Mouse (Mus musculus) Patski (cell line): ENCODE measurements around the gene Tcam1. TPM values are rescaled to one million over a fixed set of nuclear protein-coding genes. Genes with fewer than 3 reads are reported as not detected.

ENCODE experiments used
- ATAC-seq: fragments of 100-300 bp; one replicate; pipeline ENCODE4 v1.8.0; 2021
- CTCF ChIA-PET: fragments of 350-600 bp; sonication (Branson Sonifier 250); formaldehyde crosslinking; loops from one replicate; lab custom pipeline; 2022; ENCODE audit warnings: inconsistent platforms; lab: Charles Lee
- POLR2A ChIA-PET: fragments of 350-600 bp; sonication (Branson Sonifier 250); formaldehyde crosslinking; loops from one replicate; lab custom pipeline; 2022; ENCODE audit warnings: antibody characterized with exemption, inconsistent platforms; lab: Charles Lee
- DNase-seq: peaks from one replicate; pipeline ENCODE4 v3.0.0-alpha.2; 2011; ENCODE audit warnings: low read depth, low spot score
- H3K27me3 ChIP-seq: fragments of 371-371 bp; one replicate; pipeline ENCODE4 v1.5.1; 2021
- CTCF ChIP-seq: fragments of 100-300 bp; IDR thresholded peaks from one replicate; pipeline ENCODE4 v1.5.1; 2021
- in situ Hi-C: fragments of 300-500 bp; cut with MboI; formaldehyde crosslinking; loops from 3 replicates; pipeline ENCODE4 v1.11.1; 2018; ENCODE audit warnings: low pct_unique_long_range_greater_than_20kb, mixed read lengths
- polyA plus RNA-seq: library from polyadenylated mRNA; unstranded; gene quantifications from one replicate; pipeline ENCODE4 v1.2.3, GENCODE M21; 2021

The Tcam1 gene
- polyA plus RNA-seq, 1 experiment from 2014 or later = 0.37 TPM

DNA sequence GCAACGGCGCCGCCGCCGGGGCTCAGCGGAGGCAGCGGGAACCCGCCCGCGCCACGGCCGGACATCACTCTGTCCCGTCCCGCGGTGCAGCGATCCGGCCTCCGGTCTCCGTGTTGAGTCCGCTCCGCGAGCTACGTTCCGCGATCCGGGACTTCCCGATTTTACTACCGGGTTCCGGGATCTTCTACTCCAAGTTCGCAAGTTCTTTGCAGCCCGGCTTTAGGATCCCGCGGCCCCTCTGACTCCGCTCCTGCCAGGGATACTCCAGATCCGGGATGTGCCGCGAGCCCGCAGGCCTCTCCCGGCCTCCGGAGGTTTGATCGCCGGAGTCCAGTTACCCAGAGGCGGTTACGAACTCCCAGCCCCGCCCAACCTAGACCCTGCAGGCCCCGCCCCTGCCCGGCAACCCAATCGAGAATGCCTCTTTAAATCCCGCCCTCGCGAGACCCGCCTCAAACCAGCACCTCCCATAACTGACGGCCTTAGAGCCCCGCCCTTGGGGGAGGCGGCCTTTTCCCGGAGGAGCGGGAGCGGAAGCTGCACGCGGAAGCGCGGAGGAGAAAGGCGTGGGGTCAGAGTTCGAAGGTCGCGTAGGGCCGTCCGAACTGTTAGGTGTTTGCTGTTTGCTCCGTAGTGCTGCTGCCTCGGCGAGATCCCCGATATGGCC is 3.7 kb upstream of the Tcam1 start, which contains the start of gene Smarcd2:
Gene Smarcd2 (minus strand): TSS at position 329 of the 667 bp plus-strand sequence.
- ChIA-PET POLR2A (interaction anchor here (1.3 to 1.4 kb wide), 2 partner anchors 10 to 19 kb away, joined by 3 to 4 read pairs; no protein-coding TSS in a partner anchor), CTCF (no interaction called here)
- ATAC-seq (peak; percentile 84), DNase-seq (peak; percentile 95)
- no peak for TF ChIP-seq CTCF
- H3K27me3 ChIP-seq = no peaks in the 10 kb centered on the region
- in situ Hi-C loops = no loop called here

DNA sequence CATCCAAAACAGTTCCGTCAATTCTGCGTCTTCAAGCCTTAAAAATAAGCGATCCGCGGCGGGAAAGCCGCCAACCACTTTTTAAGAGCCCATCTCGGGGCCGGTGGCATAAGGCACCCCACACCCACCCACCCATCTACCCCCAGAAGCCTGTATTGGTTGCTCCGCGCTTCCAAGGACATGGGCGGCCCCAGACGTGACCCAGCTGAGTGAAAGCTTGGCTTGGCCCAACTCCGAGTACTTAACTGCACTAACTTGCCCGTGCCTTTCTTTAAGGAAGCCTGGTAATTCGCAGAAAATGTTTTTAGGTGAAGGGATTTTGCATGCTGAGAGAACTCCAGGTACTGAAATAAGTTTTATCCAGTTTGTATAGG is 3.2 kb upstream of the Tcam1 start:
- ATAC-seq (no peak), DNase-seq (no peak)
- peaks cover 3% of the 10 kb centered on the region for H3K27me3 ChIP-seq
- POLR2A ChIA-PET = interaction anchor here (0.8 to 1.4 kb wide), 3 partner anchors 11 to 93 kb away, joined by 3 to 4 read pairs (median 3); no protein-coding TSS in a partner anchor
- in situ Hi-C loops = no loop called here
- TF ChIP-seq CTCF = no peak
- CTCF ChIA-PET = no interaction called here

DNA sequence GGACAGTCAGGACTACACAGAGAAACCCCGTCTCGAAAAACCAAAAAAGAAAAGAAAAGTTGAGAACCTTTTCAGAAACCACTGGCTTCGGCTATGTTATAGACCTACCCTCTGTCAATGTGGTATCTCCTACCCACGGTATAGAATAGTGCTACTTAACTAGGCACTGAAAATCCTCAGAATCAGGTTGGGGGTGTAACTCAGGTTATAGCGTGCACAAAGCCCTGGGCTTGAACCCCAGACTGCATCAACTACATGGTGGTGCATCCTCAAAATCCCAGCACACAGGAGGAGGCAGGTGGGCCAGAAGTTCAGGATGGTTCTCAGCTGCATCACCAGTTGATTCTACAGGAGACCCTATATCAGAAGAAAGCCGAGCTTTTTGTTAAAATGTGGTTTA is 2.7 kb upstream of the Tcam1 start:
- CTCF ChIA-PET = no interaction called here
- ATAC-seq = no peak
- DNase-seq = no peak
- no peak for TF ChIP-seq CTCF
- peaks cover 3% of the 10 kb centered on the region for H3K27me3 ChIP-seq
- in situ Hi-C loops = no loop called here
- POLR2A ChIA-PET = interaction anchor here (0.8 kb wide), 1 partner anchor 93 kb away, joined by 3 read pairs; no protein-coding TSS in a partner anchor

DNA sequence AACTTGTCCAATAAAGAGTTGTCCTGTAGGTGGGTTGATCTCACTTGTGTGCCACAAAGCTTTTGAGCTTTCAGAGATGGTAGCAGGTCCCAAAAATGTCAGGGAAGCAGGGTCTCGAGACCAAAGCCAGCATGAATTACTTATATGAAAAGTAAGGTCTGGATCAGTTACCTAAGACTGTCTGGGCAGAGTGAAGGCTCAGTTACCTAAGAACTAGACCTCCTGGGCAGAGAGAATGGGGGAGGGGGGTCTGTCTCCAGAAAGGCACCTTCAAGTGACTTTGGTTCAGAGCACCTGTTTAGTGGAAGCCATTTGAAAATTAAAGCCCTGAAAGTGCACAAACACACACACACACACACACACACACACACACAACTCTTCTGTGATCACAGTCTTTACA is 2.1 kb upstream of the Tcam1 start:
- no peak for ATAC-seq
- no peak for TF ChIP-seq CTCF
- POLR2A ChIA-PET = interaction anchor here (0.6 kb wide), 1 partner anchor 127 kb away, joined by 3 read pairs; no protein-coding TSS in a partner anchor
- in situ Hi-C loops = no loop called here
- peaks cover 3% of the 10 kb centered on the region for H3K27me3 ChIP-seq
- CTCF ChIA-PET = interaction anchor here (1.3 kb wide), 1 partner anchor 11 kb away, joined by 3 read pairs; no protein-coding TSS in a partner anchor
- no peak for DNase-seq

DNA sequence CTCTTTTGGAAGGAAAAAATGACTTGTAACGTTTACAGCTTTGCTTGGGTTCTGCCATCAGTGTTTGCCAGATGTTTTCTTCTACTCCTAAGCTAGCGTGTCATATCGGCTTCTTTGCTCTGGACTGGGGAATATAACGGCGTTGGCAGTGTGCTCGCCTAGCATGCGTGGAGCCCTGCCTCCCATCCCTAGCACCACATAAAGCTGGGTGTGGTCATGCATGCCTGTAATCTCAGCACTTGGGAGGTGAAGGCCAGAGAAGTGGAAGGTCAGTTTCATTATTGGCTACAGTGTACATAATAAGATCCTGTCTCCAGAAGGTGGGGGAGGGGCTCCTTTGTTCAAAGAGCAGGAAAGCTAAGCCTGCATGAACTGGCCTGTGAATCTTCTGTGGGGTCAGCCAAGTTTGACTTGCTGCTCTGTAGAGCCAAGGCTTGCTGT is 1.5 kb upstream of the Tcam1 start:
- no peak for TF ChIP-seq CTCF
- ATAC-seq = no peak
- H3K27me3 ChIP-seq = peaks cover 3% of the 10 kb centered on the region
- in situ Hi-C loops = no loop called here
- no peak for DNase-seq
- CTCF ChIA-PET = interaction anchor here (1.3 to 2.0 kb wide), 2 partner anchors 11 to 18 kb away, joined by 3 to 9 read pairs; no protein-coding TSS in a partner anchor
- POLR2A ChIA-PET = interaction anchor here (0.6 to 1.0 kb wide), 2 partner anchors 26 to 127 kb away, joined by 3 read pairs; no protein-coding TSS in a partner anchor

DNA sequence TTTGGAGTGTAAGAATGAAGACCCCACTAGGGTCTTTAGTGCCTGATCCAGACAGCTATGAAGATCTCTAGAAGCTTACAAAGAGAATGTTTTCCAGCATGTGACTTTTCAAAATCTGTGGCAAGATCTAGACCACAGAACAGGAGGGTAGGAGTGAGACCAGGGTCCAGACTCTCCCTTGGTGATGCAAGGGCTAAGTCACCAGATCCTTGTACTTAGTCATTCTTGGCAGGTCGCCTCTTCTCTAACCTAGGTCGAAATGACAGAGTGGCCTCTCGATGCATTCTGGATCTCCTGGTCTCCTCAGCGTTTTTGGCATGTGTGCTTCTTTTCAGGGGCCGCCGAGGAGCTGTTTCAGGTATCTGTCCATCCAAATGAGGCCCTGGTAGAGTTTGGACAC is 6.0 kb downstream of the Tcam1 start:
- no peak for DNase-seq
- TF ChIP-seq CTCF = no peak
- no peak for ATAC-seq
- in situ Hi-C loops = loop anchor here (5.0 kb wide), 1 partner anchor 45 kb away; no protein-coding TSS in a partner anchor
- peaks cover 3% of the 10 kb centered on the region for H3K27me3 ChIP-seq
- POLR2A ChIA-PET = no interaction called here
- CTCF ChIA-PET = no interaction called here

DNA sequence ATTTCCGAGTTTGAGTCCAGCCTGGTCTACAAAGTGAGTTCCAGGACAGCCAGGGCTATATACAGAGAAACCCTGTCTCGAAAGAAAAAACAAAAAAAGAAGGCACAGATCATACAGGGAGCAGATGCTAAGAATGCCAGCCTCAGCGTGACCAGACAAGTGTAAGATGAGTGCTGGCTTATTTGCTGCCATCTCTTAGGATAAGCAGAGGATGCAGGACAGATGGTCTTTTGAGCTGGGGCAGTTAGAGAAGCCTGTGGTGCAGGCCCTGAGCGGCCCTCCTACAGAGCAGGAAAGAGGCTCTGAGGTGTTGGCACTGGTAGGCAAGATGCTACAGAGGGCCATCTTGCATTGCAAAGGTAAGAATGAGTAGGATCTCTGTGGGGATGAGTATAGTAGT is 6.9 kb downstream of the Tcam1 start:
- in situ Hi-C loops = loop anchor here (5.0 kb wide), 1 partner anchor 44 kb away; no protein-coding TSS in a partner anchor
- CTCF ChIA-PET = interaction anchor here (1.3 kb wide), 1 partner anchor 208 kb away, joined by 3 read pairs; no protein-coding TSS in a partner anchor
- ATAC-seq = no peak
- DNase-seq = no peak
- TF ChIP-seq CTCF = no peak
- POLR2A ChIA-PET = no interaction called here
- H3K27me3 ChIP-seq = no peaks in the 10 kb centered on the region

DNA sequence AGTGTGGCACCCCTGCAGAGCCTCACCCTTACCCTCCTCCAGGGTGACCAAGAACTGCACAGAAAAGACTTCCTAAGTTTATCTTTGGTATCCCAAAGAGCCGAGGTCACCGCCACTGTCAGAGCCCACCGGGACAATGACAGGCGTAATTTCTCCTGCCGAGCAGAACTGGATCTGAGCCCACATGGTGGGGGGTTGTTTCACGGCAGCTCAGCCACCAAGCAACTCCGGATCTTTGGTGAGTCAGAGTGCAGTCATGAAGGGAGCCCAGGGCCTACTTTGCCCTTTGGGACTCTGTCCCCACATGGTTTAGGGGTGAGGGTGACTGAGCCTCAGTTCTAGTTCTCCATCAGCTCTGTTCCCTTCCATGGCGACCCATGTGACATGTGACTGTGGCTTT is 7.7 kb downstream of the Tcam1 start:
- POLR2A ChIA-PET = no interaction called here
- no peak for DNase-seq
- no peak for ATAC-seq
- H3K27me3 ChIP-seq = no peaks in the 10 kb centered on the region
- CTCF ChIA-PET = interaction anchor here (1.3 kb wide), 1 partner anchor 207 kb away, joined by 3 read pairs; no protein-coding TSS in a partner anchor
- TF ChIP-seq CTCF = no peak
- in situ Hi-C loops = loop anchor here (5.0 kb wide), 1 partner anchor 43 kb away; no protein-coding TSS in a partner anchor

DNA sequence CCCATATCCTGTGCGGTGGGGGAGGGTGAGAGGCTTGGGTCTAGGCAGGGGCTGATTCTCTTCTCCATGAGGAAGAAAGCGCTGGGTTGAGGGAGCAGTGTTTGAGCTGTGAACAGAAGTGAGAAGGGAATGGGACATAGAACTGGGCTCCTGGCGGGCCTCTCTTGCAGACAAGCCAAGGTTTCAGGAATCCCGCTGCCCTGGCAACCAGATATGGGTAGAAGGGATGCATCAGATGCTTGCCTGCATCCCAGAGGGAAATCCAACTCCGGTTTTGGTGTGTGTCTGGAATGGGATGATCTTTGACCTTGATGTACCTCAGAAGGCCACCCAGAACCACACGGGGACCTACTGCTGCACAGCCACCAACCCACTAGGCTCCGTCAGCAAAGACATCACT is 9.7 kb downstream of the Tcam1 start:
- TF ChIP-seq CTCF = no peak
- ChIA-PET POLR2A (interaction anchor here (0.7 kb wide), 1 partner anchor 67 kb away, joined by 3 read pairs; no protein-coding TSS in a partner anchor), CTCF (interaction anchor here (1.4 kb wide), 1 partner anchor 11 kb away, joined by 3 read pairs; no protein-coding TSS in a partner anchor)
- ATAC-seq (no peak), DNase-seq (no peak)
- no peaks in the 10 kb centered on the region for H3K27me3 ChIP-seq
- in situ Hi-C loops = no loop called here

DNA sequence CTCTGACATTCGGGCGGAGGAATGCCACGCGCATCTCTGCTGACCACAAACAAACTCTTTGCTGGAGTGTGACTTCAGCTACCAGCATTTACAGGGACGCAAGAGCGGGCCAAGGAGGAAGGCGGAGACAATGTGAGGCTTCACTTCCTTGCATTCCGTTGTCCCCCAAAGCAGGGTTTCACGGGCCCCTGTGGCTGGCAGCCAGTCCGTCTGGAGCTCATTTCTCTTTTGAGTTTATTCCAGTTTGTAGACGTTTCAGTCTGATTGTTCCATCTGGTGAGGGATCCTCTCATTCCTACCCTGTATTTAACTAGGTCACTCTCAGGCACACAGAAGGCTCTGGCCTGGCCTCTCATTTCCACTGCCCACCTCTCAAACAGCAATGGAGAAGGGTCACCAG is 10.5 kb downstream of the Tcam1 start:
- no peak for TF ChIP-seq CTCF
- ChIA-PET CTCF (no interaction called here), POLR2A (no interaction called here)
- DNase-seq = no peak
- H3K27me3 ChIP-seq = no peaks in the 10 kb centered on the region
- no peak for ATAC-seq
- in situ Hi-C loops = no loop called here

DNA sequence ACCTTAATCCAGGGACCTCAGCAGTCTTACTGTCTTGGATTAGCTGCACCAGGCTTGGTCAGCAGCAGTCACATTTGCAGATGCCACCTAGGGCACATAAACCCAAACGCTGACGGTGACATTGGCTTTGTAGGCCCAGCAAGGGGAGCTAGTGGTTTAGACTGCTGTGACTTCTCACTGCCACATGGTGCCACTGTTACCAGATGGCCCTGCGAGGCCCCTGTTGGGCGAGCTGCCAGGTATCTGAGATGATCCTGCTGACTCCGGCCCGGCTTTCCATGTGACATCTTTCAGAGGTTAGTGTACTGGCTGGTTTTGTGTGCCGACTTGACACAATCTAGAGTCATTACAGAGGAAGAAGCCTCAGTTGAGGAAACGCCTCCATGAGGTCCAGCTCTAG is 12.9 kb downstream of the Tcam1 start:
- POLR2A ChIA-PET = no interaction called here
- ATAC-seq = no peak
- no peaks in the 10 kb centered on the region for H3K27me3 ChIP-seq
- DNase-seq = no peak
- in situ Hi-C loops = no loop called here
- TF ChIP-seq CTCF = no peak
- CTCF ChIA-PET = interaction anchor here (0.9 kb wide), 1 partner anchor 9 kb away, joined by 3 read pairs; no protein-coding TSS in a partner anchor
